Mouse (Mus musculus): ENCODE results near the gene Guk1. TPM values are rescaled to one million over a fixed set of nuclear protein-coding genes. Genes with fewer than 3 reads are reported as not detected.
A peak's percentile ranks its signal among the peaks of the same experiment; 100 is the strongest.

The Guk1 gene
- total and polyA plus RNA-seq, 2 experiments from 2014 or later = 124 to 271 TPM

DNA sequence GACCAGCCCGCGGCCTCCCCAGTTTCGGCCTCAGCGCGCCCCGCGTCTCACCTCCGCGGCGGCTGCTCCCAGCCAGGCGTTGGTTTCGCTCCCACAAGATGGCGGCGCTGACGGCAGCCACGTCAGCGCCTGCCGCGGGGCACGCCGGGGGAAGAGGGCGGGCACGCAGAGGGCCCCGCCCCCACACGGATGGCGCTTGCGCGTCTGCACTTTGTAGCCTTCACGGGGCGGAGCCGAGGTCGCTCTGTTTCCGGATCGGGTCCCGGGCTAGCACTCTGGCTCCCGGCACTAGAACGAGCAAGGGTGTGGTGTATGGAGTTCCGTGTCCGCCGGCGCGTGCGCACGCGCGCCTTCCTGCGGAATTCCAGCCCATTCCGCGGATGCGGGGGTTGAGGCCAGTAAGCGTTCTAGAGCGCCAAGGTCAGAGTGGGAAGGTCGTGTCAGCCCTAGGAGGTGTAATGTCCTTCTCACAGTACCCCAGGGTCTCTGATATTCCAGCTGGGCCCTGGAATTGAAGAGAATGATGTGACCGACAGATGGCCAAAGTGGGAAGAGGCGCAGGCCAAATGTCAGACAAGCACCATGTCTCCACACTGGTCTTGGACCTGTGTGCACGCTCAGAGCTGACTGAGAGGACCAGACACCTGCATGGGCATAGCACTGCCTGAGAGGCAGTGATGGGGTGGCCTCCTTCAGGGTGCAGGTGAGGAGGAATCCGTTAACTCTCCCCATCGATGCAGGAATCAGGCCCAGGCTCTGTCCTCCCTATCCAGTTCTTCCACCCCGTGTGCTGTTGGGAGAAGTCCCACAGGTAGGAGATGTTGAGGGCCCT, 36.3 kb upstream of the Guk1 start, which contains the start of gene Arf1:
TSS of gene Arf1 (minus strand) at position 149 of the 832 bp plus-strand sequence.
- peak within 1 kb of the TSS; percentile 94 for H3K27ac ChIP-seq
- H3K36me3 ChIP-seq (ENCODE audit: insufficient read depth, low read length) = no peaks in the 10 kb centered on the region
- peak within 1 kb of the TSS; percentile 71 for H3K4me2 ChIP-seq (ENCODE audit: low read depth, low read length)
- TF ChIP-seq CTCF (IDR thresholded peaks at IDR 0.05; ENCODE audit: low read depth) = no peak
- H3K27me3 ChIP-seq (ENCODE audit: insufficient read depth, low read length) = no peaks in the 10 kb centered on the region
- DNase-seq (ENCODE audit: low spot score) (peak; percentile 99), ATAC-seq (peak; percentile 97)
- no peaks in the 10 kb centered on the region for H3K9me3 ChIP-seq (ENCODE audit: low read length)
- WGBS = 4% methylated on average over 58 of the region's 59 CpGs
- H3K4me1 ChIP-seq (ENCODE audit: insufficient read depth, low read length) = peaks cover 12% of the 10 kb centered on the region
- peak within 1 kb of the TSS; percentile 95 for H3K9ac ChIP-seq (replicated peaks; ENCODE audit: low read length)
- peak within 1 kb of the TSS; percentile 93 for H3K4me3 ChIP-seq (ENCODE audit: low read length)

DNA sequence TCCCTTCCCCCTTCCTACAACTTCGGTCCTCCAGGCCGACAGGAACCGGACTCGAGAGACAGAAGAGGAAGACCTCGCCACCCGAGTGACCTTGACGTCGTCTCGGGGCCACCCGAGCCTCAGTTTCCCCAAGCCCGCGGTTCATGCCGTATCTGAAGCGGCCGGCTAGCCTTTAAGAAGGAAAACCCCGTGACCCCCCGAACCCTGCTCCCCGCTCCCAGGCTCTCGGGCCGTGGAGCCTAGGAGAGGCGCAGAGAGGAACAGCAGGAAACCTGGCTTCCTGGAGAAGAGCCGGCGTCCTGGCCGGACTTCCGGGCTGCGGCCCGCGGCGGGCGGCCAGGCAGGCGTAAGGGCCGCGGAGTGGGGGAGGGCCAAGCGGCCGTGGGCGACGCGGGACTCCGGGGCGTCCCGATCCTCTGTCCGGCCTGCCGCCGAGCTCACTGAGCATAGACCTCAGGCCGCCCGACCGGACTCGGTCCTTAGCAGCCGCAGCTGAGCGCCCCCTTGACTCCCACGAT, 35.7 kb upstream of the Guk1 start:
- under 1% methylated on average over 49 of the region's 51 CpGs for WGBS
- TF ChIP-seq CTCF (IDR thresholded peaks at IDR 0.05; ENCODE audit: low read depth) = no peak
- H3K9me3 ChIP-seq (ENCODE audit: low read length) = no peaks in the 10 kb centered on the region
- H3K4me1 ChIP-seq (ENCODE audit: insufficient read depth, low read length) = peaks cover 12% of the 10 kb centered on the region
- H3K36me3 ChIP-seq (ENCODE audit: insufficient read depth, low read length) = no peaks in the 10 kb centered on the region
- H3K9ac ChIP-seq (replicated peaks; ENCODE audit: low read length) = peak overlapping the region; percentile 95
- peak; percentile 81 for ATAC-seq
- H3K27me3 ChIP-seq (ENCODE audit: insufficient read depth, low read length) = no peaks in the 10 kb centered on the region
- H3K4me2 ChIP-seq (ENCODE audit: low read depth, low read length) = peak overlapping the region; percentile 71
- H3K27ac ChIP-seq = peak overlapping the region; percentile 94
- H3K4me3 ChIP-seq (ENCODE audit: low read length) = peak overlapping the region; percentile 93
- no peak for DNase-seq (ENCODE audit: low spot score)

DNA sequence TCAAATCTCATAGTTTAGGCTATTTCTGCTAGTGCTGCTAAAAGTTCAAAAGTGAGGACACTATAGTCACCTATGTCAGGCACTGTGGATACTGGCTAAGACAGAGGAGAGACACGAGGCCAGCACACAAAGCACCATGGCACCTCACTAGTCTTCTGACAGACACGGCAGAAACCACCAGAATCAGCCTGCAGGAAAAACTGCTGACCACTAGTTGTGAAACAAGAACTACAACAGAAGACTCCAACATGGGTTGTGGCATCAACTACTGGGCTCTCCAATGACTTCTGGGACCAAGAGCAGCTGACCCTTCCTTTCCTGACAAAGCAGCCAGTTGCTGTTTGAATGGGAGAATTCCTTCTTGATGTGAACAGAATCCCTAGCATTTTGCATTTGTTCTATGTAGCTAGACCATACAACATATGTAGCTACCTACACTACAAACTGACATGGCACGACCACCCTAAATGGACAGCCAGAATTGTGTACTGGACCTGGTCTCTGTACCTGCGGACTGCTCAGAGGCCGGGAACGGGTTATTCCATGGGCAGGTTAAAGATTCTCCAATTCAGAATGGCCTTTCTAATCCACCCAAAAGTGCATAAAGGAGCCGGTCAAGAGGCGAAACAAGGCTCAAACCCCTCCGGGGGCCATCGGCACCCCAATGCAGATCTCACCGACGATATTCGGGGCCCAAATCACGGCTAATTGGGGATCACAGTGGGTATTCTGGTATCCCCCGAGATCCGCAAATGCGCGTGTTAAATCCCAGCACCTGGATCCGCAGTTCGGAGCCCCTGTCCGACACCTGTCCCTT, 35.0 kb upstream of the Guk1 start:
- TF ChIP-seq CTCF (IDR thresholded peaks at IDR 0.05; ENCODE audit: low read depth) = no peak
- peak overlapping the region; percentile 95 for H3K9ac ChIP-seq (replicated peaks; ENCODE audit: low read length)
- 3% methylated on average over 21 of the region's 21 CpGs for WGBS
- no peaks in the 10 kb centered on the region for H3K9me3 ChIP-seq (ENCODE audit: low read length)
- H3K27me3 ChIP-seq (ENCODE audit: insufficient read depth, low read length) = no peaks in the 10 kb centered on the region
- peak overlapping the region; percentile 71 for H3K4me2 ChIP-seq (ENCODE audit: low read depth, low read length)
- DNase-seq (ENCODE audit: low spot score) = peak; percentile 17
- H3K4me3 ChIP-seq (ENCODE audit: low read length) = peak overlapping the region; percentile 93
- H3K27ac ChIP-seq = peak overlapping the region; percentile 94
- H3K4me1 ChIP-seq (ENCODE audit: insufficient read depth, low read length) = peaks cover 12% of the 10 kb centered on the region
- no peak for ATAC-seq
- H3K36me3 ChIP-seq (ENCODE audit: insufficient read depth, low read length) = no peaks in the 10 kb centered on the region

- ATAC-seq (no peak), DNase-seq (ENCODE audit: low spot score) (no peak)
- Histone ChIP-seq H3K9me3 (ENCODE audit: low read length) (no peaks in the 10 kb centered on the region), H3K4me3 (ENCODE audit: low read length) (peak overlapping the region; percentile 93), H3K9ac (replicated peaks; ENCODE audit: low read length) (peak overlapping the region; percentile 95), H3K36me3 (ENCODE audit: insufficient read depth, low read length) (no peaks in the 10 kb centered on the region), H3K4me2 (ENCODE audit: low read depth, low read length) (peak overlapping the region; percentile 71), H3K27me3 (ENCODE audit: insufficient read depth, low read length) (no peaks in the 10 kb centered on the region), H3K4me1 (ENCODE audit: insufficient read depth, low read length) (peaks cover 12% of the 10 kb centered on the region), H3K27ac (no peak overlapping the region)
- no peak for TF ChIP-seq CTCF (IDR thresholded peaks at IDR 0.05; ENCODE audit: low read depth)
- WGBS = 43% methylated on average over 3 of the region's 3 CpGs
These were observed 34.2 kb upstream of the Guk1 start for GRCm38 (mm10) chr11:59226251-59226650.

DNA sequence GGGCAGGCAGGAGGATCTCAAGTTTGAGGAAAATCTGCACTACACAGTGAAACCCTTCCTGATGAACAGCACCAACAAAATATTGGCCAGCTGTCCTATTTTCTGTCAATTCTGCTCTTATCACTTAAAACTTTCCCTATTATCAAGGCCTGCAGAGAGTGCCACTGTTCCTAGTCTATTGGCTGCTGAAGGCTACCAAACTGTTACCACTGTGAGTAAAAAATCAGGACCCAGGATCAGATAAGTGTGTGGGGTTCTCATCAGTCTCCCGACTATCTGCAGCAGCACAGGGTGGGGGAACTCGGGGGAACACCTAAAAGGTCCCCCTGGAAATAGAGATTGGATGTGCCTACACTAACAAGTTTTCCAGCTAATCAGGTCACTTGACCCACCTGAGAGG, 33.2 kb upstream of the Guk1 start:
- Histone ChIP-seq H3K27ac (no peak overlapping the region), H3K9me3 (ENCODE audit: low read length) (no peaks in the 10 kb centered on the region), H3K36me3 (ENCODE audit: insufficient read depth, low read length) (no peaks in the 10 kb centered on the region), H3K4me3 (ENCODE audit: low read length) (no peak overlapping the region), H3K4me2 (ENCODE audit: low read depth, low read length) (no peak overlapping the region; the same call in 1 of the 2 replicates), H3K27me3 (ENCODE audit: insufficient read depth, low read length) (no peaks in the 10 kb centered on the region), H3K4me1 (ENCODE audit: insufficient read depth, low read length) (peaks cover 12% of the 10 kb centered on the region), H3K9ac (replicated peaks; ENCODE audit: low read length) (no peak overlapping the region)
- no peak for ATAC-seq
- no peak for TF ChIP-seq CTCF (IDR thresholded peaks at IDR 0.05; ENCODE audit: low read depth)
- no peak for DNase-seq (ENCODE audit: low spot score)
- 86% methylated on average over 2 of the region's 2 CpGs for WGBS

- H3K4me3 ChIP-seq (ENCODE audit: low read length) = no peak overlapping the region
- WGBS = 69% methylated on average over 2 of the region's 2 CpGs
- H3K27me3 ChIP-seq (ENCODE audit: insufficient read depth, low read length) = no peaks in the 10 kb centered on the region
- H3K4me2 ChIP-seq (ENCODE audit: low read depth, low read length) = no peak overlapping the region
- H3K36me3 ChIP-seq (ENCODE audit: insufficient read depth, low read length) = no peaks in the 10 kb centered on the region
- H3K27ac ChIP-seq = no peak overlapping the region
- H3K4me1 ChIP-seq (ENCODE audit: insufficient read depth, low read length) = peaks cover 12% of the 10 kb centered on the region
- no peak for TF ChIP-seq CTCF (IDR thresholded peaks at IDR 0.05; ENCODE audit: low read depth)
- no peaks in the 10 kb centered on the region for H3K9me3 ChIP-seq (ENCODE audit: low read length)
- DNase-seq (ENCODE audit: low spot score) = no peak
- no peak for ATAC-seq
- H3K9ac ChIP-seq (replicated peaks; ENCODE audit: low read length) = no peak overlapping the region
These were observed 32.5 kb upstream of the Guk1 start for GRCm38 (mm10) chr11:59224470-59224869.

Data from hindbrain, postnatal 0 days (tissue).